Mouse (Mus musculus): ENCODE data around the gene Tnks2.

DNA sequence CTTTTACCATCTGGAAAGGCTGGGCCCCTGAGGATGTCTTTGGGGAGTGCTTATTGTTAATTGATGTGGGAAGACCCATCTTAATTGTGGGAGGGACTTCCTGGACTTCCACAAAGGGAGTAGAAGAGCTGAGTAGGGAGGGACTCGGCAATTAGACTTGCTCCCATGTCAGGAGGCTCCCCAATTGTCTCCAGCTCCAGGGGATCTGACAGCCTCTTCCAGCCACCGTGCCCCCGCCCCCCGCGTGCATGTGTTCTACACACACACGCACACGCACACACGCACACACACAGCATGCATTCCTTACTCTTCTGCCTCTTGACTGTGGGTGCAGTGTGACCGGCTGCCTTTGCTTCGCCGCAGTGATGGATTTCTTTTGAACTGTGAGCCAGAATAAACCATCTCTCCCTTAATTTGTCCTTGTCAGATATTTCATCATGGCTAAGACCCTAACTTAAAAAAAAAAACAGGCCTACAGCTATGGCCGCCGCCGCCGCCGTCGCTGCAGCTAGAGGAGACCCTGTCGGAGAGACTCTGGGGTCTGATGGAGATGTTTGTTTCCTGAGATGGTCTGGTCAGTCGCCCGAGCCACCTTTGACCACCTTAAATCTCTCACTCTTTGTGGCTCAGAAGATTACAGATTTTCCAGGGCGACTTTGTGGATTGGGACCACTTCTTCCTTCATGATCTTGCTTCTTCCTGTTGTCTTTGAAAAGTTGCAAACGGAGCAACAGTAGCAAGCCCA is 15.7 kb upstream of the Tnks2 start:
- TF ChIP-seq CTCF (IDR thresholded peaks at IDR 0.05; ENCODE audit: control insufficient read depth, insufficient read depth, low read length) (no peak), POLR2A (IDR thresholded peaks at IDR 0.05; ENCODE audit: borderline replicate concordance, control insufficient read depth, low read depth, low read length) (no peak)

Measured in bone marrow, adult 2 months (tissue).